ENCODE assay signal across 14 mouse cellular contexts in genomic region chr2:64966893-64967444, GRCm38 (mm10). TPM values are rescaled to one million over a fixed set of nuclear protein-coding genes. Genes with fewer than 3 reads are reported as not detected.
A peak's percentile ranks its signal among the peaks of the same experiment; 100 is the strongest.
DNase-seq lines count a peak whose midpoint lies in the region; ATAC-seq and TF ChIP-seq lines count a peak whose summit lies in the region.
"Had no signal": no experiment of that assay in that cellular context is flagged by ENCODE, and none has a peak within 500 bp of the region (broad histone marks: within the 10 kb centered on the region; RNA-seq: fewer than 3 reads in every experiment).

No protein-coding gene starts in this region.

- no peaks in the 10 kb centered on the region for H3K36me3 ChIP-seq in hindbrain, embryonic 10.5 days
- H3K36me3 ChIP-seq in hindbrain, embryonic 13.5 days = no peaks in the 10 kb centered on the region
- H3K36me3 ChIP-seq in midbrain, embryonic 12.5 days = no peaks in the 10 kb centered on the region
- H3K36me3 ChIP-seq in midbrain, embryonic 13.5 days = no peaks in the 10 kb centered on the region
- H3K36me3 ChIP-seq: liver, embryonic 13.5 days had no signal

- TF ChIP-seq CTCF in gastrocnemius, adult 2 months (IDR thresholded peaks at IDR 0.05) = no peak

- no peak overlapping the region for H3K4me3 ChIP-seq in gastrocnemius, adult 2 months
- H3K4me3 ChIP-seq in hindbrain, embryonic 10.5 days = no peak overlapping the region
- H3K4me3 ChIP-seq in hindbrain, embryonic 13.5 days = no peak overlapping the region
- H3K4me3 ChIP-seq in midbrain, embryonic 12.5 days = no peak overlapping the region
- no peak overlapping the region for H3K4me3 ChIP-seq in midbrain, embryonic 13.5 days (replicated peaks)
- H3K4me3 ChIP-seq: liver, embryonic 13.5 days had no signal

- peak overlapping the region; percentile 55; the same call in 1 of the 2 replicates for H3K27ac ChIP-seq in gastrocnemius, adult 2 months
- peak overlapping the region; percentile 75 for H3K27ac ChIP-seq in hindbrain, embryonic 10.5 days
- H3K27ac ChIP-seq in hindbrain, embryonic 13.5 days = no peak overlapping the region
- H3K27ac ChIP-seq in midbrain, embryonic 12.5 days (replicated peaks) = no peak overlapping the region
- no peak overlapping the region for H3K27ac ChIP-seq in midbrain, embryonic 13.5 days
- H3K27ac ChIP-seq: liver, embryonic 13.5 days had no signal

- intact Hi-C loops in gastrocnemius, adult 2 months (cut with DNase I) = loop anchor here (2.0 to 5.0 kb wide), 2 partner anchors 154 to 370 kb away; no protein-coding TSS in a partner anchor
- intact Hi-C loops in gastrocnemius, postnatal 36 days (cut with DNase I) = loop anchor here (2.0 to 5.0 kb wide), 2 partner anchors 36 to 155 kb away; no protein-coding TSS in a partner anchor
- intact Hi-C loops in left cerebral cortex, postnatal 10 days (cut with DNase I) = loop anchor here (5.0 to 10.0 kb wide), 2 partner anchors 155 to 368 kb away; no protein-coding TSS in a partner anchor

- peaks cover 14% of the 10 kb centered on the region for H3K4me1 ChIP-seq in hindbrain, embryonic 10.5 days (replicated peaks)
- H3K4me1 ChIP-seq in hindbrain, embryonic 13.5 days (replicated peaks) = peaks cover 12% of the 10 kb centered on the region
- peaks cover 5% of the 10 kb centered on the region; the same call in 1 of the 2 replicates for H3K4me1 ChIP-seq in midbrain, embryonic 12.5 days
- H3K4me1 ChIP-seq in midbrain, embryonic 13.5 days (replicated peaks) = peaks cover 21% of the 10 kb centered on the region
- H3K4me1 ChIP-seq: liver, embryonic 13.5 days had no signal

- ATAC-seq in hindbrain, embryonic 13.5 days (ENCODE audit: low FRiP score) = no peak
- peak; percentile 66 for ATAC-seq in midbrain, embryonic 12.5 days (ENCODE audit: low FRiP score, low read depth)
- ATAC-seq in midbrain, embryonic 13.5 days = no peak

- no peaks in the 10 kb centered on the region for H3K9me3 ChIP-seq in hindbrain, embryonic 10.5 days
- no peaks in the 10 kb centered on the region for H3K9me3 ChIP-seq in hindbrain, embryonic 13.5 days
- no peaks in the 10 kb centered on the region for H3K9me3 ChIP-seq in midbrain, embryonic 12.5 days
- H3K9me3 ChIP-seq in midbrain, embryonic 13.5 days = no peaks in the 10 kb centered on the region
- H3K9me3 ChIP-seq: liver, embryonic 13.5 days had no signal

- WGBS in hindbrain, embryonic 10.5 days = 81% methylated on average over 6 of the region's 6 CpGs
- WGBS in hindbrain, embryonic 13.5 days = 72% methylated on average over 6 of the region's 6 CpGs
- 72% methylated on average over 6 of the region's 6 CpGs for WGBS in midbrain, embryonic 12.5 days
- 68% methylated on average over 6 of the region's 6 CpGs for WGBS in midbrain, embryonic 13.5 days

- H3K27me3 ChIP-seq in hindbrain, embryonic 10.5 days (ENCODE audit: insufficient read depth, poor library complexity, severe bottlenecking) = no peaks in the 10 kb centered on the region
- no peaks in the 10 kb centered on the region for H3K27me3 ChIP-seq in hindbrain, embryonic 13.5 days
- H3K27me3 ChIP-seq in midbrain, embryonic 12.5 days = no peaks in the 10 kb centered on the region
- H3K27me3 ChIP-seq in midbrain, embryonic 13.5 days = no peaks in the 10 kb centered on the region
- H3K27me3 ChIP-seq: liver, embryonic 13.5 days had no signal

- no peak overlapping the region for H3K4me2 ChIP-seq in hindbrain, embryonic 13.5 days
- no peak overlapping the region for H3K4me2 ChIP-seq in midbrain, embryonic 12.5 days (replicated peaks)
- no peak overlapping the region for H3K4me2 ChIP-seq in midbrain, embryonic 13.5 days (replicated peaks)
- H3K4me2 ChIP-seq: liver, embryonic 13.5 days had no signal

- no peak overlapping the region for H3K9ac ChIP-seq in hindbrain, embryonic 13.5 days
- H3K9ac ChIP-seq in midbrain, embryonic 12.5 days (replicated peaks) = no peak overlapping the region
- no peak overlapping the region for H3K9ac ChIP-seq in midbrain, embryonic 13.5 days (replicated peaks)
- H3K9ac ChIP-seq: liver, embryonic 13.5 days had no signal

- DNase-seq in gastrocnemius, adult 2 months = no peak
- no peak for DNase-seq in gastrocnemius, postnatal 36 days
- DNase-seq in hindbrain, embryonic 10.5 days (ENCODE audit: low spot score) = no peak
- no peak for DNase-seq in adrenal gland, adult 2 months
- no peak for DNase-seq in left cerebral cortex, postnatal 10 days (ENCODE audit: extremely low spot score in 1 of 2, low spot score in 2 of 2)
- DNase-seq: kidney, postnatal 10 days; liver, embryonic 13.5 days; lung, postnatal 14 days; right cerebral cortex, adult 18-20 months; spleen, adult 18-20 months; thymus, postnatal 4 days had no signal

RNA-seq across cellular contexts. Expression of gene Grb14, which starts 57.8 kb away (rescaled TPM):
- 10 to 100 TPM; 11.4 to 32.4 TPM for total RNA-seq in gastrocnemius, adult 2 months (2021)
- total RNA-seq in gastrocnemius, postnatal 36 days (2021) = 10 to 100 TPM; 14.5 to 23.0 TPM
- polyA plus RNA-seq in hindbrain, embryonic 10.5 days (2016; fragmentation: Nextera tagmentation; extraction: Ambion mirVana) = 5.3 and 6.8 TPM in 2 replicates
- 16.4 and 19.0 TPM in 2 replicates for polyA plus RNA-seq in hindbrain, embryonic 13.5 days (2015; fragmentation: Nextera tagmentation; extraction: Ambion mirVana)
- polyA plus RNA-seq in midbrain, embryonic 12.5 days (2016; fragmentation: Nextera tagmentation; extraction: Ambion mirVana) = 7.9 and 8.0 TPM in 2 replicates
- 14.6 and 14.7 TPM in 2 replicates for polyA plus RNA-seq in midbrain, embryonic 13.5 days (2015; fragmentation: Nextera tagmentation; extraction: Ambion mirVana)
- 10 to 100 TPM; 20.1 to 50.6 TPM for total RNA-seq in adrenal gland, adult 2 months (2021)
- polyA plus RNA-seq in adrenal gland, adult 2 months (2012; rRNA removed) = 7.8 and 9.2 TPM in 2 replicates
- 10 to 100 TPM; 44.4 to 45.0 TPM for total RNA-seq in left cerebral cortex, postnatal 10 days (2021)

Comparison
In these comparisons a context has a peak if more than half of its experiments do, and no peak if none do; other contexts are left out.
1. H3K27ac ChIP-seq: peak in gastrocnemius, adult 2 months (single experiment) and hindbrain, embryonic 10.5 days (single experiment); none in hindbrain, embryonic 13.5 days (single experiment), midbrain, embryonic 12.5 days (single experiment) and midbrain, embryonic 13.5 days (single experiment).